Mouse (Mus musculus) small intestine, adult 2 months (tissue): ENCODE data around the gene Ccser1.

Experiments
- CTCF ChIP-seq: fragments of 200-500 bp; IDR thresholded peaks from 2 replicates; pipeline ENCODE4 v1.5.1; 2012; ENCODE audit warnings: low read depth, mild to moderate bottlenecking, control low read depth, inconsistent platforms, low read length, moderate library complexity, mixed read lengths; ENCODE audit not compliant: insufficient replicate concordance, insufficient read length; ENCODE audit errors: extremely low read depth
- POLR2A ChIP-seq: fragments of 200-500 bp; IDR thresholded peaks from 2 replicates; pipeline ENCODE4 v1.6.1; 2012; ENCODE audit warnings: low read depth, mild to moderate bottlenecking, control low read depth, inconsistent platforms, low read length, moderate library complexity

- TF ChIP-seq CTCF, result no peak
- TF ChIP-seq POLR2A, result no peak
Measured at GRCm38 (mm10) chr6:61326131-61326530, 146.0 kb downstream of the Ccser1 start.
